Mouse (Mus musculus) kidney, adult 2 months (tissue): ENCODE data around the gene Tspan4.

Experiments used
- CTCF ChIP-seq: fragments of 200-500 bp; conservative IDR thresholded peaks from 2 replicates; pipeline ENCODE4 v1.5.1; 2011; ENCODE audit warnings: low read depth, mild to moderate bottlenecking, control low read depth, low read length, moderate library complexity, mixed read lengths; ENCODE audit not compliant: insufficient read depth, insufficient read length
- POLR2A ChIP-seq: fragments of 200-500 bp; IDR thresholded peaks from one replicate; pipeline ENCODE4 v1.6.1; 2011; ENCODE audit warnings: low read depth, low read length, control low read depth

DNA sequence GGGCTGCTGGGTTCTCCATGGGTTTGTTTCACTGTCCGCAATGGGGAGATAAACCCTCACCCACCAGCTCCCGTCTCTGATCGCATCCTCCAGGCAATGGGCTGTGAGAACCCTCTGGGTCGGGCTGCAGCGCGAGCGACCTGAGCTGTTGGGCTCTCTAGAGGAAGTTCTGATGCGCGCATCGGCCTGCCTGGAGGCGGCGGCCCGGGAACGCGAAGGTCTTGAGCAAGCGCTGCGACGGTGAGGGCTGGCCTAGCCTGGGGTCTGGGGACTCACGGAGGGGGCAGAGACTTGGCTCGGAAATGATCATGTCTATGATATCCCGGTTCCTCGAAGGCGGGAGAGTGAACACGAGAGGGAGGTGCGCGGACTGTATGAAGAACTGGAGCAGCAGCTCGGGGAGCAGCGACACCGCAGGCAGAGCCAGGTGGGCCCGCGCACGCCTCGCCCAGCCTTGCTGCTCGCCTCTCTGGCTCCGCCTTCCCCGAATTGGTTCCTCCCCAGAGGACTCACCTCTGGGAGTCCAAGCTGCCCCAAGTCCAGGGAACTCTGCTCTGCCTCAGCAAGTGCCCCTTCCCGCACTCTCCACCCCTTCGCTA lies 10.3 kb upstream of the Tspan4 start:
- TF ChIP-seq POLR2A (no peak), CTCF (no peak)
